Mouse (Mus musculus) stomach, postnatal 0 days (tissue): ENCODE results near the gene Hoga1. TPM values are rescaled to one million over a fixed set of nuclear protein-coding genes. Genes with fewer than 3 reads are reported as not detected.
A peak's percentile ranks its signal among the peaks of the same experiment; 100 is the strongest.

Experiments used
- ATAC-seq: fragments of 200-750 bp; cut with Nextera tagmentation; 2 replicates; pipeline ENCODE4 v1.8.0; 2017; ENCODE audit not compliant: low FRiP score, low TSS enrichment
- DNase-seq: peaks from one replicate; pipeline ENCODE4 v3.0.0-alpha.2; 2016; ENCODE audit warnings: low spot score
- H3K27ac ChIP-seq: fragments of 300-500 bp; sonication (generic); replicated peaks from 2 replicates; pipeline ENCODE4 v1.5.1; 2014; ENCODE audit warnings: mild to moderate bottlenecking, control low read depth
- H3K27me3 ChIP-seq: fragments of 300-500 bp; sonication (generic); 2 replicates; pipeline ENCODE4 v1.6.1; 2014; ENCODE audit warnings: low read length; ENCODE audit not compliant: control insufficient read depth, insufficient read depth
- H3K36me3 ChIP-seq: fragments of 300-500 bp; sonication (generic); 2 replicates; pipeline ENCODE4 v1.6.1; 2014; ENCODE audit warnings: low read length, mixed read lengths; ENCODE audit not compliant: control insufficient read depth, insufficient read depth
- H3K4me1 ChIP-seq: fragments of 300-500 bp; sonication (generic); replicated peaks from 2 replicates; pipeline ENCODE4 v1.6.1; 2014; ENCODE audit warnings: antibody characterized with exemption; ENCODE audit not compliant: control insufficient read depth, insufficient read depth
- H3K4me2 ChIP-seq: fragments of 300-500 bp; sonication (generic); replicated peaks from 2 replicates; pipeline ENCODE4 v1.6.1; 2014; ENCODE audit warnings: low read depth, mild to moderate bottlenecking, control low read depth, moderate library complexity
- H3K4me3 ChIP-seq: fragments of 300-500 bp; sonication (generic); 2 replicates; pipeline ENCODE4 v1.5.1; 2014; ENCODE audit warnings: low read depth, low read length, control low read depth
- H3K9ac ChIP-seq: fragments of 300-500 bp; sonication (generic); 2 replicates; pipeline ENCODE4 v1.6.1; 2014; ENCODE audit warnings: mild to moderate bottlenecking, low read length, control low read depth, mixed read lengths
- H3K9me3 ChIP-seq: fragments of 300-500 bp; sonication (generic); 2 replicates; pipeline ENCODE4 v1.6.1; 2016; ENCODE audit warnings: low read length; ENCODE audit not compliant: control insufficient read depth
- CTCF ChIP-seq: IDR thresholded peaks from 2 replicates; pipeline ENCODE4 v1.5.1; 2016; ENCODE audit warnings: antibody characterized with exemption, low read depth, mild to moderate bottlenecking, moderate library complexity
- EP300 ChIP-seq: optimal IDR thresholded peaks from 2 replicates; pipeline ENCODE3; 2016; ENCODE audit warnings: antibody characterized with exemption
- WGBS: fragments of 180-500 bp; shearing (Covaris S2); extraction: QIAGEN DNeasy Blood & Tissue Kit; methylation state at CpG from one replicate; pipeline ENCODE4 v1.1.7; 2014; 5-methylcytosine and 5-hydroxymethylcytosine counted together
- polyA plus RNA-seq: library from polyadenylated mRNA; unstranded; fragments of >200 nt; fragmentation: Nextera tagmentation; extraction: Ambion mirVana; gene quantifications from 2 replicates; pipeline ENCODE4 v1.2.1, GENCODE M21; 2015

Gene Hoga1
- polyA plus RNA-seq, result 1.6 and 1.8 TPM in 2 replicates

- ATAC-seq, result peak; percentile 96
- peak within 1 kb of the TSS; percentile 39 for H3K4me3 ChIP-seq
- H3K9me3 ChIP-seq, result no peaks in the 10 kb centered on the region
- H3K4me2 ChIP-seq, result peak within 1 kb of the TSS; percentile 62
- H3K27me3 ChIP-seq, result no peaks in the 10 kb centered on the region
- peak; percentile 86 for DNase-seq
- H3K4me1 ChIP-seq, result peaks cover 3% of the 10 kb centered on the region; the same call in 1 of the 2 replicates
- no peaks in the 10 kb centered on the region for H3K36me3 ChIP-seq
- no peak within 1 kb of the TSS for H3K27ac ChIP-seq
- WGBS, result 19% methylated on average over 23 of the region's 23 CpGs
- peak within 1 kb of the TSS; percentile 50; the same call in 1 of the 2 replicates for H3K9ac ChIP-seq
- TF ChIP-seq EP300 (no peak), CTCF (peak; percentile 94)
Measured at GRCm38 (mm10) chr19:42045269-42046102, at the start of gene Hoga1. TSS of gene Hoga1 (plus strand) at chr19:42045610.

DNA sequence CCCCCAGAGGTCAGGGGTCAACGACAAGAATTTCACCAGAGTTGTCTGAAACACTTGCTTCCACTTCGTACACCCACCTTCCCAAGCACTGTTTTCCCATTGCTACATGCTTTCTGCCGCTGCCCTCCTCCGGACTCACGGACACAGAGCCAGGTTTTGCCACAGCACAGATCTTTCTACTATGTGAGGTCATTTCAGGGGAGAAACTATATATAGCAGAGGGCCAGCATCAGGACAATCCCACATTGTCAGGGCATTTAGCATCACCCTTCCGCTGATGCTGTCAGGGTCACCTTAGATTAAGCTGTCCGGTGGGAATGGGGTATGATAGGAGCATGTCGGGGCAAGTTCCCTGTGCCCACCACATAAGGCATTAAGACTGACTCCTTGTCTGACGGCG, 48.3 kb upstream of the Hoga1 start:
- Histone ChIP-seq H3K27ac (no peak overlapping the region), H3K4me2 (no peak overlapping the region), H3K4me3 (no peak overlapping the region), H3K36me3 (no peaks in the 10 kb centered on the region), H3K4me1 (peaks cover 11% of the 10 kb centered on the region), H3K9ac (no peak overlapping the region), H3K9me3 (no peaks in the 10 kb centered on the region), H3K27me3 (no peaks in the 10 kb centered on the region)
- ATAC-seq (no peak), DNase-seq (no peak)
- WGBS, result 86% methylated on average over 10 of the region's 10 CpGs
- TF ChIP-seq CTCF, result no peak
- no peak for TF ChIP-seq EP300

DNA sequence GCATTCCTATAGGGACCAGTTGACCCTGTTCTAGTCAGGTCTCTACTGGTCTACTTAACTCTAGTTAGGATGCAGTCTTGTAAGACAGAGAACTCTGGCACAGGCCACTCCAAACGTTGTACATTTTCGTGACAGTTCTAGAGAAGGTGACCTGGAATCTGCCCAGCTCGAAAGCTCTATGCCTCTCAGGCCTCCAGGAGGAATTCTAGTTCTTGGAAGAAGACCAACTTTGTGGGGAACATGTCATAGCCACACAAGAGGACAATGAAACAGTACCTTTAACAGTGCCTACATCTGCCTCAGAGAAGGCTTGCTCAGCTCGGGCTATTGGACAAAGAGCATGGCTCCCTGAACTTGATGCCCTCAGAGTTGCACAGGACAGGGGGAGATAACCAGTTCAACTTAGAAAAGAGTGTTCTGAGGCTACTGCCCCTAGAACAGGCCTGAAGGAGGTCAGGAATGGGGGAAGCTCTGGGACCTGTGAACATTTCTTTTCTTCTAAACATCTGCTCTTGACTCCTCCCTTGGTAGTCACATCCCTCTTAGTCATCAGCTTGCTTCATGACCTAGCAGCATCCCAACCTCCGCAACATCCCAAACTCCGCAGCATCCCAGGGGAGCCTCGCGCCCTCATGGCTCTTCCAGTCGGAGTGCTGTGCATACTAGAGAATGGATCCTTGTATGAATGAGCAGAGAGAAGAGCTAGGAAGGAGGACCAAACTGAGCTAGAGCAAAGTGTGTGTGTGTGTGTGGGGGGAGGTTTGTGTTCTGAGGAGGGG, 46.5 kb upstream of the Hoga1 start:
- ATAC-seq (no peak), DNase-seq (no peak)
- Histone ChIP-seq H3K4me3 (no peak overlapping the region), H3K9me3 (no peaks in the 10 kb centered on the region), H3K4me2 (no peak overlapping the region), H3K27me3 (no peaks in the 10 kb centered on the region), H3K4me1 (peaks cover 9% of the 10 kb centered on the region), H3K9ac (no peak overlapping the region), H3K27ac (peak overlapping the region; percentile 81; the same call in 1 of the 2 replicates), H3K36me3 (no peaks in the 10 kb centered on the region)
- no peak for TF ChIP-seq CTCF
- TF ChIP-seq EP300, result no peak
- WGBS, result 76% methylated on average over 9 of the region's 9 CpGs

GRCm38 (mm10) chr19:41999688-42000283, 45.6 kb upstream of the Hoga1 start:
- TF ChIP-seq EP300 (no peak), CTCF (no peak)
- H3K4me1 ChIP-seq, result peaks cover 7% of the 10 kb centered on the region; the same call in 1 of the 2 replicates
- no peak overlapping the region for H3K4me2 ChIP-seq
- DNase-seq, result no peak
- H3K4me3 ChIP-seq, result no peak overlapping the region
- 89% methylated on average over 4 of the region's 4 CpGs for WGBS
- no peaks in the 10 kb centered on the region for H3K27me3 ChIP-seq
- peak overlapping the region; percentile 81 for H3K27ac ChIP-seq
- no peaks in the 10 kb centered on the region for H3K9me3 ChIP-seq
- no peaks in the 10 kb centered on the region for H3K36me3 ChIP-seq
- H3K9ac ChIP-seq, result no peak overlapping the region
- ATAC-seq, result no peak

- Histone ChIP-seq H3K27ac (peak overlapping the region; percentile 81), H3K4me3 (no peak overlapping the region), H3K27me3 (no peaks in the 10 kb centered on the region), H3K36me3 (no peaks in the 10 kb centered on the region), H3K9ac (peak overlapping the region; percentile 13; the same call in 1 of the 2 replicates), H3K4me2 (no peak overlapping the region), H3K4me1 (peaks cover 7% of the 10 kb centered on the region; the same call in 1 of the 2 replicates), H3K9me3 (no peaks in the 10 kb centered on the region)
- DNase-seq (no peak), ATAC-seq (peak; percentile 60; the same call in 1 of the 2 replicates)
- no peak for TF ChIP-seq CTCF
- no peak for TF ChIP-seq EP300
- 19% methylated on average over 4 of the region's 4 CpGs for WGBS
Measured at GRCm38 (mm10) chr19:42000446-42000958, 44.9 kb upstream of the Hoga1 start.
